Mouse (Mus musculus): ENCODE measurements at regions not wholly inside any gene's neighbourhood (a gene's known extent, or its start where the extent isn't known, plus 50 kb on each side); places are given as distances from the start of the nearest gene placed in this dataset.

DNA sequence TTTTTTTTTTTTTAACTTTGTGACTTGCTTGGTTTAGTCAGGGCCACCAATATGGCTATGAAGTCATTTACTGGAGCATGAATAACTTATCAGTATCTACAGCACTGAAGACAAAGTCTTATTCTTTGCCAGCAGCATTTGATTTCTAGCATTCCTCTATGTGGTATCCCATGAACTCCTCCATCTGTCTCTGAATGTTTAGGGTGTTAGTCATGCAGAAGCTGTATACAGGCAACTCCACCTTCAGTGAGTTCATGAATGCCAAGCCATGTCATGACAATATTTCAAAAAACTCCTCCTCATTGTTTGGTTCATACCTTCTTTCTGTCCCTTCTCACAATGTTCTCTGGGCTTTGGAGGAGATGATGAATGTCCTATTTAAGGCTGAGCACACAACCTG is 1438.4 kb upstream of the A1bg start:
- no peak for ATAC-seq (replicated peaks; ENCODE audit: poor library complexity)

- ATAC-seq (replicated peaks; ENCODE audit: poor library complexity), result no peak
Observed at GRCm38 (mm10) chr15:62358338-62359239, 1435.8 kb upstream of the A1bg start.

DNA sequence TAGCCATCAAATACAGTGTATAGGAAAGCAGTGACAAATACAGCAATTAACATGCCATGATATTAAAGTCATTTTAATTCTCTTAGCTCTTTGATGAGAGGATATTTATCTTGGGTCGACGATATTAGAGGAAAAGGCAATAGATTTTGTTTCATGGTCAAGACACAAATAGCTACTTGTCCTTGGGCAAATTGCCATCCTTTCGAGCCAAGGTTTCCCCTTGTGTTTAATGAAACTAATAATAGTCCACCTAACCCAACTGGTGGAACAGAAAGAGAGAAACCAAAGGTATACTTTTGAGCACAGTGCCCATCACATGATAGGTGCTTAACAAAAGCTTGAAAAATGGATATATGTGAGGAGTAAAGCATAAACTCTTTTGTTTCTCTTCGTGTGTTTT is 1431.0 kb upstream of the A1bg start:
- no peak for ATAC-seq (replicated peaks; ENCODE audit: poor library complexity)

DNA sequence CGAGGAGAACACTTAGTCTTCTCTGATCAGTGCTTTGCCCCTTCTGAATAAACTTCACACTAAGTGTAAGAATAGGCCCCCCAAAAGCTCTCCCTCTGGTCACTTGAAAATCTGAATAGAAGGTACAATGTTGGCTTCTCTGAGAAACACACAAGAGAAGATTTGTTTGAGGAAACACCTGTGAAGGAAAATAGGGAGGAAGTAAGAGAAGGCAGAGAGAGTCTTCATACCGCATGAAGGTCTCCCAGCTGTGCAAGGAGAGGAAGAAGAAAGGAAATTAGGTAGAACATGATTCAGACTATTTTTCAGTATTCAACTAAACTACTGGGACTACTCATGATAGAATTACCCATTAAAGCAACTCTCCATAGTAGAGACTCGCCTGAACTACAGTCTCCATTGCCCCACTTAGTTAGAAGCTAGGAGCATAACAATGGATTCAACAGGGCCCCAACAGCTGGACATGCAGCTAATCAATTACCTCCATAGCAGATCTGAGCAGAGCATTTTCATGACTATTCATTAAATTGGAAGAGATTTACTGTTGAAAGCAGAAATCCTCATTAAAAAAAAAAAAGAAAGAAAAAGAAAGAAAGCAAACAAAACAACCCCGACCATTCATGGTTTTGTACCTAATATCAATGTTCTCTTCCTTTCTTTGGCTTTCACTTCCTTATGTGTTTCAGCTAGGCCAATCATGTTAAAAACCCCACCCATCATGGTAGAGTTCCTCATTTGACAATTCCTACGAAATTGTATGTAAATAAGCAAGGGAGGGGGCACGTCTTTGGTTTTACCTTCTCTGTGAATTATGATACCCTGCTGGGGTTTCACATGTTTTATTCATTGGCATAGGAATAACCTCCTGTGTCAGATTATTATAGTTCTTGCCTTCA is 1428.3 kb upstream of the A1bg start:
- ATAC-seq (replicated peaks; ENCODE audit: poor library complexity), result peak; percentile 48; the same call in 1 of the 2 replicates

DNA sequence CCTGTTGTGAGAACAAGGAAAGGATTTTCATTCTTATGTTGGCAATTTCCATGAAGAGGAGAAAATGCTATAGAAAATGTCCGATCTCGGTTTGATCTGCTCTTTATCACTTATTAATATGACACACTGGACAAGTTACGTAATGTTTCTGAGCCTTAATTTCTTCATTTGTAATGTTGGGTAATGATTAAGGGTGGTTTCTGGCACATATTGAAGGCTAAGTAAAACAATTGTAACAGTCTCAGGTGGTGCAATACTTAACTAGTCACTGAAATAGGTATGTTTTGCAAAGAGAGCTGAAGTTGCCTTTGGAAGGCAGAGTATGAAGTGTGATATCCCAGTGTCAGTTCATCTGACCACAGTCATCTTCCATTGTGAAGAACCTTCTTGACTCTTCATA is 1427.2 kb upstream of the A1bg start:
- ATAC-seq (replicated peaks; ENCODE audit: poor library complexity), result peak; percentile 35; the same call in 1 of the 2 replicates

GRCm38 (mm10) chr15:62348956-62349355 is 1426.1 kb upstream of the A1bg start:
- 0 out of 2 replicates have a peak, but pooled peaks have one; percentile 23 for ATAC-seq (replicated peaks; ENCODE audit: poor library complexity)

- ATAC-seq (replicated peaks; ENCODE audit: poor library complexity), result peak; percentile 59
Observed at GRCm38 (mm10) chr15:62347697-62348096, 1424.9 kb upstream of the A1bg start.

GRCm38 (mm10) chr15:62345893-62346292 is 1423.1 kb upstream of the A1bg start:
- ATAC-seq (replicated peaks; ENCODE audit: poor library complexity), result no peak

GRCm38 (mm10) chr15:62336454-62337284 is 1413.9 kb upstream of the A1bg start:
- no peak for ATAC-seq (replicated peaks; ENCODE audit: poor library complexity)

GRCm38 (mm10) chr15:62334256-62335009 is 1411.6 kb upstream of the A1bg start:
- ATAC-seq (replicated peaks; ENCODE audit: poor library complexity), result no peak; the same call in 1 of the 2 replicates

DNA sequence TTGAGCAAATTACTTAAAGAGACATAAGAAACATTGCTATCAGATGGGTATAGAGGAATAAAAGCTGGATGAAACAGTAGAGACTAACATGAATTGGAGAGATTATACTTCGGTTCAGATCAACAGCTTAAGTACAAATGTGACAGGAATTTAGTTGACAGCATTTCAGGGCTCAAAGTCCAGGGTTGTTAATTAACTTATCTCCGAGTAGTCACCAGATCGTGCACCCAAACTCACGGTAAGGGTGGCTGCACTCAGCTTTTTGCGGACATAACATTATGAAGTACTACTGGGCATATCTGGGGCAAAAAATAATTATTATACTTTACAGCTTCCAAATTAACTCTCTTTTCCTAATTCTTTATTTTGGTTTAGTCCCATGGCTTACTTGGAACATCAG is 1409.3 kb upstream of the A1bg start:
- no peak for ATAC-seq (replicated peaks; ENCODE audit: poor library complexity)

GRCm38 (mm10) chr15:62331138-62331800 is 1408.5 kb upstream of the A1bg start:
- ATAC-seq (replicated peaks; ENCODE audit: poor library complexity), result no peak

DNA sequence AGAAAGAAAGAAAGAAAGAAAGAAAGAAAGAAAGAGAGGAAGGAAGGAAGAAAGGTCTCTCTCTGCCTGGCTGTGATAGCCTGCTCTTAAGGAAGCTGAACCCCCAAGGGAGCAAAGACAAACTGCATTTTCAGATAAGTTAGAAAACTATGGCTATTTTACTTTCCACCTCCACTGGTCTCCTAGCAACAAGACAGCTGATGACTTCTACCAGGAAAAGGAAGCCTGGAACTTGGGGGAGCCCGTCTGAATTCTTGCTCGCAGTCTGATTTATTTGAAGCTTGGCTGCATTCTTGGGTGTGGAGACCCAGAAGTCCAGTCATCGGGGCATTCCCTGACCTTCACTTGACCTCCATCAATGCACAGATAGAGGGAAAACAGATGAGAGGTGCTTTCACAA is 1406.1 kb upstream of the A1bg start:
- ATAC-seq (replicated peaks; ENCODE audit: poor library complexity), result peak; percentile 51

DNA sequence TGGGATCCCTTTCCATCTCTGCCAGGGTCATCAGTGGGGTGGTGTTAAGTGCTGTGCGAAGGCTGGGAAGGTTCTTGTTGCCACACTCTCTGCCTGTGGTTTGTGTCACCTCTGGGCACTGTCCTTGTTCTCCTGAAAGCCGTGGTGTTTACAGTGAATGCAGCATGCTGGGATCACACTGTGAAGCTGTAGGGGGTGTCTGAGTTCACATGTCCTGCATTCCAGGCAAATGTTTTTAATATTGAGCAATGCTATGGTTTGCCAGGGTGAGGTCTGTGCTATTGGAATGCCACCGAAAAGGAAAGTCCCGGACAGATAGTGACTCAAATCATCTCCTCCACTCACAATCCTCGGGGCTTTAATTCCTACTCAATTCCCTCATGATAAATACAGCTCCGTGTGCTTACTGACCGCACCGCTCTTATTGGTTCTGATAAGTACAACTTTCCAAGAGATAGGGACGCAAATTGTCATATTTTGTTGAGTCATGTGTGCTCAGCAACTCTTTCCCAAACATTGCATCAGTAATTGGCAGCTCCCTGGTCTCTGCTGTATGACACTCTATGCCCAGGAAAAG is 1405.6 kb upstream of the A1bg start:
- ATAC-seq (replicated peaks; ENCODE audit: poor library complexity), result peak; percentile 73

DNA sequence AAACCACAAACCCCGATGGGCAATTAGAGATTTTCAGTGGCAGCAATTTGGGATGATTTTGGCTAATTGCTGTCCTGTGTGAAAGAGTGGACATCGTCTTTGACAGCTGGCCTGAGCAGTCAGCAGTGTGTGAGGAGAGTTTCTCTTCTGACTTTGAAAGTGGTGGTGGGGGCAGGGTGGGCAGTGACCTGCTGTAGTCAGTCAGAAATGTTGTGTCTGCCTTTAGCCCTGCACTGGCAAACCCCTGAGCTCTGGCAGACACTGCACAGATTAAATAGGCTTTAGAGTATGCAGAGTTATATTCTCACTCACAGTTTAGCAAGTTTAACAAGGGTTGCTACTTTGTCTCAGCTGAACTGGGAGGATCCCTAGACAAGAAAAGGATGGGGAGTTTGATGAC is 1404.7 kb upstream of the A1bg start:
- no peak for ATAC-seq (replicated peaks; ENCODE audit: poor library complexity)

- peak; percentile 49; the same call in 1 of the 2 replicates for ATAC-seq (replicated peaks; ENCODE audit: poor library complexity)
Observed at GRCm38 (mm10) chr15:62326524-62326923, 1403.7 kb upstream of the A1bg start.

GRCm38 (mm10) chr15:62325451-62326290 is 1402.9 kb upstream of the A1bg start:
- no peak for ATAC-seq (replicated peaks; ENCODE audit: poor library complexity)

GRCm38 (mm10) chr15:62320966-62321365 is 1398.2 kb upstream of the A1bg start:
- ATAC-seq (replicated peaks; ENCODE audit: poor library complexity), result no peak

Data from megakaryocyte progenitor cell, adult 5-6 weeks (primary cell).